Mouse (Mus musculus) adrenal gland, postnatal 25 days (tissue): ENCODE results near the gene Slc9a1. TPM values are rescaled to one million over a fixed set of nuclear protein-coding genes. Genes with fewer than 3 reads are reported as not detected.
A peak's percentile ranks its signal among the peaks of the same experiment; 100 is the strongest.

Experiments
- DNase-seq: peaks from one replicate; pipeline ENCODE4 v3.0.0; 2021; ENCODE audit warnings: mixed read lengths
- total RNA-seq: library from RNA; stranded (reverse); gene quantifications from 2 replicates; pipeline ENCODE4 v1.2.3, GENCODE M21; 2021

The Slc9a1 gene
- total RNA-seq, 1 experiment from 2014 or later, result 70.7 TPM

GRCm38 (mm10) chr4:133439460-133440376 is 70.2 kb downstream of the Slc9a1 start:
- DNase-seq, result no peak

- no peak for DNase-seq
Observed at GRCm38 (mm10) chr4:133440377-133440795, 70.9 kb downstream of the Slc9a1 start.

GRCm38 (mm10) chr4:133442194-133442593 is 72.7 kb downstream of the Slc9a1 start:
- DNase-seq, result no peak

GRCm38 (mm10) chr4:133443085-133443484 is 73.6 kb downstream of the Slc9a1 start:
- no peak for DNase-seq

- no peak for DNase-seq
Observed at GRCm38 (mm10) chr4:133445727-133446126, 76.2 kb downstream of the Slc9a1 start.

GRCm38 (mm10) chr4:133447366-133447765 is 77.9 kb downstream of the Slc9a1 start:
- DNase-seq, result no peak

GRCm38 (mm10) chr4:133447967-133448366 is 78.5 kb downstream of the Slc9a1 start:
- no peak for DNase-seq

- DNase-seq, result no peak
Observed at GRCm38 (mm10) chr4:133448708-133449388, 79.3 kb downstream of the Slc9a1 start.

- DNase-seq, result peak; percentile 54
Observed at GRCm38 (mm10) chr4:133449726-133450125, 80.2 kb downstream of the Slc9a1 start.

- peak; percentile 88 for DNase-seq
Observed at GRCm38 (mm10) chr4:133451536-133451935, 82.0 kb downstream of the Slc9a1 start.

GRCm38 (mm10) chr4:133452433-133452832 is 82.9 kb downstream of the Slc9a1 start:
- DNase-seq, result no peak

GRCm38 (mm10) chr4:133458044-133458443 is 88.5 kb downstream of the Slc9a1 start:
- no peak for DNase-seq

GRCm38 (mm10) chr4:133460006-133460405 is 90.5 kb downstream of the Slc9a1 start:
- no peak for DNase-seq

- DNase-seq, result no peak
Observed at GRCm38 (mm10) chr4:133460796-133461325, 91.4 kb downstream of the Slc9a1 start.

- no peak for DNase-seq
Observed at GRCm38 (mm10) chr4:133461362-133461761, 91.9 kb downstream of the Slc9a1 start.

- DNase-seq, result no peak
Observed at GRCm38 (mm10) chr4:133463184-133463583, 93.7 kb downstream of the Slc9a1 start.

- DNase-seq, result peak; percentile 89
Observed at GRCm38 (mm10) chr4:133468080-133468479, 98.6 kb downstream of the Slc9a1 start.

GRCm38 (mm10) chr4:133469122-133469521 is 99.6 kb downstream of the Slc9a1 start:
- no peak for DNase-seq

GRCm38 (mm10) chr4:133471135-133471821 is 101.8 kb downstream of the Slc9a1 start:
- no peak for DNase-seq
